Mouse (Mus musculus) cortical plate, adult 2 months (tissue): ENCODE results near the gene Helz2.

Experiments
- CTCF ChIP-seq: fragments of 200-500 bp; IDR thresholded peaks from 2 replicates; pipeline ENCODE4 v1.5.1; 2011; ENCODE audit warnings: mild to moderate bottlenecking, control low read depth, low read length; ENCODE audit not compliant: insufficient read depth; ENCODE audit errors: extremely low read depth
- POLR2A ChIP-seq: fragments of 200-500 bp; IDR thresholded peaks from 2 replicates; pipeline ENCODE4 v1.6.1; 2011; ENCODE audit warnings: mild to moderate bottlenecking, low read length, control low read depth; ENCODE audit not compliant: insufficient read depth; ENCODE audit errors: extremely low read depth

GRCm38 (mm10) chr2:181227122-181227521, 14.7 kb downstream of the Helz2 start:
- TF ChIP-seq CTCF (no peak), POLR2A (no peak)
